Mouse (Mus musculus) lung, adult 18-20 months (tissue): Measurements from ENCODE around the gene Fscn2.

Source experiments
- DNase-seq, 2 experiments: peaks; one replicate each; pipeline ENCODE4 v3.0.0; 2022; ENCODE audit warnings: mixed read lengths in 2 of 2

Fscn2 gene

DNA sequence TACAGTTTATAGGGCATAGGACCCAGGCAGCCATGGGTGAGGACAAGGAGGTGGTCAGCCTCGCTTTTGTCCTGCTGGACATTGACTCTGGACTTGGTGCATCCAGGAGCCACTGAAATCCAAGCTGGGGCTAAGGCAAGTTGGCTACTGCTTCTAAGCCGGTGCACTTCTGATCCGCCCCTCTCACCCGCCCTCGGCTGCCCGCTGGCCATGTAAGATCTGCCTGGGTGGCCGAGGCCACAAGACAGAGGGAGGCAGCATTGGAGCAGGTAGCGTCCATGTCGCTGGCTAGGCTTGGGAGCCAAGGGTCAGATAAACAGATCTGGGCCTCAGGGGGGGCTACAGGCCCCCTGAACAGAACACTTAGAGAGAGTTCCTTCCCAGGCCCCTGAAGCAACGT lies at the start of gene Fscn2:
Fscn2 (plus strand) TSS at position 240 of the 400 bp plus-strand sequence.
- DNase-seq = no peak

DNA sequence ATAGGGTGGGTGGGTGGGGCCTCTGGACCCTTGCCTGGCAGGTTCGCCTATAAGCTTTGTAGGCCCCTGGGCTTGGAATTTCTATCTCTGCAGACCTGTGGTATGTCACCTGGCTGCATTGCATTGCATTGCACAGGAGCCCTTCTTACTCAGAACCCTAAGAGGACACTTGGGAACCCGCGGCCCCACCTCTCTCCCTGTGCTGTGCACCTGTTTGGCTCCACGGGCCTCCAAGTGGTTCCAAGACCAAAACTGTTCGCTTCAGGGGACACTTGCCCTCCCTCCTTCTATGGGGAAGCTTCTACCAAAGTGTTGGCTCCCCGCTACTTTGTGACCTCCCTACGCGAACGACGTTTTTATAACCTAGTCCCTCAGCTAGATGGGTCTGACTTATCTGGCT lies 49.8 kb upstream of the Fscn2 start:
- DNase-seq = peak; percentile 73 to 77

DNA sequence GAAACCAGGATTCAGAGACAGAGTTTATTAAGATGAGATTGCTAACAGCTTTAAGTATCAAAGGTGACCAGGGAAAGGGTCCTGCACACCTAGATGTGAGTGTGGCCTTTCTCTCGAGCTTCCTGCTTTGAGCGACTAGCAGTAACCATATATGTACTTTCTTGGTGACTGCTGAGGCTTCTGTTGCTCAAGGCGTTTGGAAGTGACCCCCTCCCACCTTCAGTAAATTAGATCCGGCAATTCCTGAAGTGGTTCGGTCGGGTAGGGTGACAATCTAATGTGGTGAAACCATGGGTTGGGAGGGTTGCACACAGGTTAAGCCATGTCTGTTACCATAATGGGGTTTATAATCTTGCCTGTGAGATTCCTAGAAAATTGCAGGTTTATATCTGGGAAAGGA lies 49.3 kb upstream of the Fscn2 start:
- no peak for DNase-seq

DNA sequence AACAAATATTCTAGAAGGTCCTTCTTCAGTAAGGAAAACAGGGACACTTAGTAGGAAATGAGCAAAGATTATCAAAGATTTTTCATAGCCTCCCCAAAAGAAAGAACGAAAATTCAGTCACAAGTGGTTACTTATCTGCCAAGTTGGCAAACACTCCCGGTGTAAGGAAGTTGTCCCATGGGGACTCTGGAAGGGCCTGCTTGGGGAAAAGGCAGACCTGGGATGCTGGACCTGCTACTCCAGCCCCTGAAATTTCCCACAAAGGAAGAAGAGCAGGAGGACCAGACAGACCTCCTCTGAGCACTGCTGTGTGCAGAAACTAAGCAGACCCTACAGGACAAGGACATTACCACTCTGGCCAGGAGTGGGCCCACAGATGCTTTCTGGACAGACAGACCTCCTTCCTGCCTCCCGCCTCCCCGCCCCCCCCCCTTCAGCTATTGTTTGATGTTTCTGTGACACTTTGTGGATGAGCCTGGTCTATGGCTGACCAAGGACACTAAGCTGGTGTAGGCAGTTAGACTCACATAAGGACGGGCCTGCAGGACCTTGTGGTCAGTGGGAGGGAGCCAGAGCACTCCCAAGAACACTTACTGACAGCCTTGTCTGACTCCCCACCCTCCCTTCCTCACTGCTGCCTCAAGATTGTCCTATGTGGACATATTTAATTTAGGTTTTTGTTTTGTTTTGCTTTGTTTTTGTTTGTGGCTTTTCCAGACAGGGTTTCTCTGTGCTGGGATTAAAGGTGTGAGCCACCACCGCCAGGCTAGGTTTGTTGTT lies 47.2 kb upstream of the Fscn2 start:
- DNase-seq = no peak

DNA sequence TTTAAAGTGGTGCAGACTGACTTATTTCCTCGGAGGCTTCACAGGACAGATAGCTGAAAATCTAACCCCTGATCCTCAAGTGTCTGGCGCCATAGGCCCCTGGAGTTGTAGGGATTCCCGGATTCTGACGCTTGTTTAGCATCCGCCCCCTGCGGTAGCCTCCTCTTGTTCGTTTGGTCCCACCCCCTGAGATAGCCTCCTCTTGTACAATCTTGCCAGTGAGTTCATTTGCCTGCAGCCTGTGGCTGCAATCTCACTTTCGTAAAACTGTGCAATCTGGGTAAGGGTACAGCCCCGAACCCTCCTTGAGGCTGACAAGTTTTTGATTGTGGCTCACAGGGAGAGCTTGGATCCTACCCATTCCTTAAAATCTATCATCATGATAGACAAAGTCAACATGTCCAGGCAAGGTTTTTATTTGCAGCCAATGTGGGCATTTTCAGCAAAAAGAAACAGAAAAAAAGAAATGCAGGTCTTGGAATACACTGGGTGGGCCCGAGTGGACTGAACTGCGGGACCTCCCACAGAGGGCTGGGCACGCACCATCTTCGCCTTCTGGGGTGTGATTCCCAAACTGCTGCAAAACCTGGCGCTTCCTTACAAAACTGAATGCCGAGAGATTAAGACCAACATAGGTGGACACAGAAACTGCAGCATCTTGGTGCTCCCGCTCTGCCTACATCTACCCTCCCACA lies 46.5 kb upstream of the Fscn2 start:
- no peak for DNase-seq

DNA sequence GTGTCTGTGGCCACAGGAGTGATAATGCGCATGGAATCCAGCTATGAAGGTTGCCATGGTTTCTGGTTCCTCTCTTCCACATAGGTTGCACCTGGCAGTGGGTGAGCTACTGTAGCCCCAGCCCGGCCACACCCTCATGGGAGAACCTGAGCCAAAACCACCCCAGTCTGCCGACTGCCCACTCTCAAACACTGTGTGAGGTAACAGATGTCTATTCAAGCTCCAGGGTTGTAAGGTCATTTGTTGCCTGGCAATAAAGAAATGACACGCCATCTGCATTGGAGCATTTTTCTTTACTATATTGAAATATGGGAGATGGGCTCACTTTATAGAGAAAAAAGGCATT lies 45.9 kb upstream of the Fscn2 start:
- peak; percentile 34 to 48 for DNase-seq

GRCm38 (mm10) chr11:120315832-120316689 lies 45.3 kb upstream of the Fscn2 start:
- peak; percentile 95 for DNase-seq

- peak; percentile 46 to 56 for DNase-seq
These were observed 44.6 kb upstream of the Fscn2 start for GRCm38 (mm10) chr11:120316690-120317254.

DNA sequence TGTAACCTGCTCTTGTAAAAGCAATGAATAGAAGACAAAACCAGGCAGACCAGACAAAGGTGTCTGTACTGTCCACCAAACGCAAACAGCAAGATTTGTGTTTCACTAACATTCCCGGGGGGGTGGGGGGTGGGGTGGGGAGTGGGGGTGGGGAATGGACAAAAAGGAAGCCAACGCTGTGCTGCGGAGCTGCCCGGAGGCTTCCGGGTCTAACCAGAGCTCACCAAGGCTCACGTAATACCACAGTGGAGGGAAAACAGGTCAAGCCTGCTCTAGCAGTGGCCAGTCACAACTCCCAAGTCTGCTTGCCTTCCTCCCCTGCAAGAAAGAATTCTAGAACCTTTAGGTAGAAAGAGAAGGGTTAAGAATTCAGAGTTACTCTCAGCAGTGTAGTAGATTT lies 43.9 kb upstream of the Fscn2 start:
- no peak for DNase-seq

GRCm38 (mm10) chr11:120319310-120319709 lies 42.0 kb upstream of the Fscn2 start:
- DNase-seq = no peak

DNA sequence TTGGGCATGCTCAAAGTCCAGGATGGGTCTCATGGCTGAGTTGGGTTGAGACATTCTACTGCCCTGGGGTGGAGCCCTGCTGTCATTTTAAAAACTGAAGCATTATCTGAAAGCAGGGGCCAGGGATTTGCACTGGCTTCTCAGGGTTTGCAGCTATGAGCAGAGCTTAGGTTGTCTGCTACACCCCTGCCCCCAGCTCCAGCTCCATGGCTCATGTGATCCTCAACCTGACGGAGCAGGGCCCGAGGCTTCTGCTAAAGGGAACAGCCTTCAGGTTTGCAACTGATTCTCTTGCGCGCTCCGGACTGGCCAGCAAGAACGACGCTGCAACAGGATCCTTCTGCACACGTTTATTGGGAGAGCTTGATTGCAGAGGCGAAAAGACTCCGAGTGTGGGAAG lies 41.2 kb upstream of the Fscn2 start:
- no peak for DNase-seq

DNA sequence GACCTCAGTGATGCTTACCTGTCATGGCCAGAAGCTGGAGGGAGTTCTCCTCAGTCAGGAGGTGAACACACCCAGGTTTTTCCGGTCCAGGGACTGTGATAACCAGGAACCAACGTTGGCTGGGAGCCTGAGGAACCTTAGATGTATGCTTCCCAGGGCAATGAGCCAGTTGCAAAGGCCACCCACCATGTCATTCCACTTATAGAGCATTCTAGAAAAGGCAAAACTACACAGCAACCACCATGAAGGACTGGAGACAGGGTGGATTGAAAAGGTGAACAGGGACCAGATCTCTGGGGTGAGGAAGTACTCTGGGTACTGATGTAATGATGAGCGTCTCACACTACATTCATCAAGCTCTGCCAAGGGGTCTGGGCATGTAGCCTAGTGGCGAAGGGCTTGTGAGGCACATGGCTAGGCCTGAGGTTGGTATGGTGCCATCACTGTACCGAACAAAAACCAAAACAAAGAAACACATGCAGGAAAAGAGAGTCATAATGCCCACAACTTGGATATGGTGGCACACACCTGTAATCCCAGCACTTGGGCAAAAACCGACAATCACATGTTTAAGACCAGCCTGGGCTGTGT lies 25.8 kb upstream of the Fscn2 start:
- DNase-seq = no peak

DNA sequence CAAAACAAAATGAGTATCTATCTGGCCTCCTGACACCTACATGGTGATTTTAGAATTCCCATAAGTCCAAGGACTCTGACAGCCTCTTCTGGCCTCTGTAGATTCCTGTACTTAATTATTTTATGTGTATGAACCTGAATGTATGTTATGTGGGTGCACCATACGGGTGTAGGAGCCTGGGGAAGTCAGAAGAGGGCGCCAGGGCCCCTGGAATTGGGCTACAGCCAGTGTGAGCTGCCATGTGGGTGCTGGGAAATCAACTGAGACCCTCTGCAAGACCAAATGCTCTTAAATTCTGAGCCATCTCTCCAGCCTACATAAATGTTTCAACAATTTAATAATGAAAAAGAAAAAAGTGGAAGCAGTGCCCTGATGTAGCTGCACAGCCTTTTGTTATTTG lies 23.9 kb upstream of the Fscn2 start:
- no peak for DNase-seq

GRCm38 (mm10) chr11:120338786-120339185 lies 22.5 kb upstream of the Fscn2 start:
- no peak for DNase-seq

DNA sequence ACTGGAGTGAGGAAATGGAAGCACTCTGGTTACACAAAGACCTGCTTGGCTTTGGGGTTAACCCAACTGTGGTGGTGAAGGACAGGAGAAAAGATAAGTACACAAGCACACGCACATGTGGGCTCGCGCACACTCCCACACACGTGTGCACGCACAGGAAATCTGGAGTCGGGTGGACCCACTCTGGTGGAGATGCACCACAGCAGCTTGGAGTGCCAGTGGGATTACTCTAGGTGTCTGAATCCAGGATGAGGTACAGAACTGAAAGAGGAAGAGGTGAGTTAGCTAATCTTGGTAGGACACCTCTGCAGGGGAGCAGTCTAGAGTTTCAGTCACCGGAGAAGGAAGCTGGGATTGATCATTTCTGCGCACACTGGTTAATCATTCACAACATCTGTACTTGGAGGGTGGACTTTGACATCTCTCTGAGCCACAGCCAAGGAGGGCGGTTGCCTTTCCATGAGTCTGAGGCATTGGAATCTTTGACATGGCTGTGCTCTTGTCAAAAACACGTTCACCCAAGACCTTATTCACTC lies 21.3 kb upstream of the Fscn2 start:
- DNase-seq = no peak

GRCm38 (mm10) chr11:120341661-120342060 lies 19.7 kb upstream of the Fscn2 start:
- DNase-seq = no peak

DNA sequence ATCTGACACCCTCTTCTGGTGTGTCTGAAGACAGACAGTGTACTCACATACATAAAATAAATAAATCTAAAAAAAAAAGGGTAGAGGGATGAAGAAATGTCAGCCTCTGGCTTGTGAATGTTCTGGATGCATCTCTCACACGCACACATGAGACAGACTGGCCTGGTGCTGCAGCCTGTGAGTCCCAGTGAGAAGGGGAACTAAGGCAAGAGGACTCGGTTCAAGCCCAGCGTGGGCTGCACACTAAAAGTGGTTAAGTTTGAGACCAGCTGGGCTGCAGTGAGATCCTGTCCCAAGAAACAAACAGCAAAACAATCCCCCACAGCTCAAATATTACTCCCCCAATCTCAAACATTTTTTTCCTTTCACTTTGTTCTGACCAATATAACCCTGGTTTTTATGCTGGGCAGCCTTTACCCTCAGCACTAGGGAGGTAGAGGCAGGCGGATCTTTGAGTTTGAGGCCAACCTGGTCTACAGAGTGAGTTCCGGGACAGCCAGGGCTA lies 18.6 kb upstream of the Fscn2 start:
- peak in 1 of 2 experiments; percentile 2 for DNase-seq

DNA sequence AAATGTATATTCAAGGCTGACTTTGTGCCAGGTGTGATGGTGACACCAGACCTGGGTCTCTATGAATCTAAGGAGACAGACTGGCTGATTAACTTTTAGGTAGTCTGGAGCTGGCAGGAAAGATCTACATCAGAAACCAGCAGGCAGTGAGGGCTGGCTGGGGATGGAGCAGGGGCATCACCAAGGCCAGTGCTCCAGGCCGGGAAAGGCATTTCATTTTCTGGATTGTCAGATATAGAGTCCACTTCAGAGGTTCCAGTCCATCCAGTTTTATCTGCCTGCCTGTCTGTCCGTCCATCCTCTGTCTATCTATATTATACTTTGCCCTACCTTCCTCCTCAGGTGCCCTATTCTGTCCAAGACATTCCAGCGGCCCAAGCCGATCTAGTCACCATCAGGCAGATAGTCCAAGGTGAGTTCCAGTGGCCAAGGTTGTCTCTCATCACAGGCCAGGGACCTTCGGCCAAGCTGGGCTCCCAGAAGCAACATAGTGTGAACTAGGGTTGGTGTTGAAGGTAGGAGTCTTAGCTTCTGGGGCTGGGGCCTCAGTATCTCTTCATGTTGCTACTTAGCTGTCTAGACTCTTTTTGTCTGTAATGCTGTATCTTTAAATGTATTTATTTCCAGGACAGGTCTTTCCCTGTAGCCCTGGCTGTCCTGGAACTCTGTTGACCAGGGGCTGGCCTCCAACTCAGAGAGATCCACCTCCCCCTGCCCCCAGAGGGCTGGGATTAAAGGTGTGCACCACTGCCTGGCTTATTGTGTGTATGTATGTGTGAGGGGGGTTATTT lies 17.6 kb upstream of the Fscn2 start:
- peak in 1 of 2 experiments; percentile 9 for DNase-seq

GRCm38 (mm10) chr11:120344310-120344920 lies 16.9 kb upstream of the Fscn2 start:
- peak in 1 of 2 experiments; percentile 13 for DNase-seq

DNA sequence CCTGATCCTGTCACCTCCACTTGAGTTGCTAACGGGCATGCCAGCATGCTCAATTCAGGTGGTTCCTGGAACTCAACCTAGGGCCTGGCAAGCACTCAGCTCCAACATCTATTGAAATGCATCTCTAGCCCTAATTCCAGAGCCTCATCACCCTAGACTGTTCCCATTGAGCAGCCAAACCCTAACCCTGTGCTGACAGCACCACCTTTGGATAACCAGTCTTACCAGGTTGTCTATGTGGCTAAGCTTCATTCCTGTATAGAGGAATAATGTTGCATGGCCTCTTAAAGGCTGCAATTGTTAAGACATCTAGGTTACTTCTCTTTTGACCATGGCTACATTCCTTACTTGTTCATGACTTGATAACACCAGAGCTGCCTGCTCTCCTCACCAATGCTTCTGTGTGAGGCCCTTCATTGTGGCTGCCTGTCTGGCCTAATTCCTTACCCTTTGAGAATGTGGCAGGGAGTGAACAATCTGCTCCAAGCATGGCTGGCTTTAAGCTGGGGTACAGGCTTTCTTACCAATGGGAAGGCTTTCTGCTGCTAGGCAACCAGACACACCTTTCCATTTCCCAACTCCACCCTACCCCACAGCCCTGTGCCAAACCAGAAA lies 16.2 kb upstream of the Fscn2 start:
- peak; percentile 61 to 79 for DNase-seq
